Mouse (Mus musculus) heart, postnatal 0 days (tissue): ENCODE measurements around the gene Pepd.

Source experiments
- CTCF ChIP-seq: IDR thresholded peaks from 2 replicates; pipeline ENCODE4 v1.5.1; 2016; ENCODE audit warnings: antibody characterized with exemption, control low read depth, low read depth
- EP300 ChIP-seq: IDR thresholded peaks from 2 replicates; pipeline ENCODE4 v1.6.1; 2016; ENCODE audit warnings: antibody characterized with exemption, low read depth

DNA sequence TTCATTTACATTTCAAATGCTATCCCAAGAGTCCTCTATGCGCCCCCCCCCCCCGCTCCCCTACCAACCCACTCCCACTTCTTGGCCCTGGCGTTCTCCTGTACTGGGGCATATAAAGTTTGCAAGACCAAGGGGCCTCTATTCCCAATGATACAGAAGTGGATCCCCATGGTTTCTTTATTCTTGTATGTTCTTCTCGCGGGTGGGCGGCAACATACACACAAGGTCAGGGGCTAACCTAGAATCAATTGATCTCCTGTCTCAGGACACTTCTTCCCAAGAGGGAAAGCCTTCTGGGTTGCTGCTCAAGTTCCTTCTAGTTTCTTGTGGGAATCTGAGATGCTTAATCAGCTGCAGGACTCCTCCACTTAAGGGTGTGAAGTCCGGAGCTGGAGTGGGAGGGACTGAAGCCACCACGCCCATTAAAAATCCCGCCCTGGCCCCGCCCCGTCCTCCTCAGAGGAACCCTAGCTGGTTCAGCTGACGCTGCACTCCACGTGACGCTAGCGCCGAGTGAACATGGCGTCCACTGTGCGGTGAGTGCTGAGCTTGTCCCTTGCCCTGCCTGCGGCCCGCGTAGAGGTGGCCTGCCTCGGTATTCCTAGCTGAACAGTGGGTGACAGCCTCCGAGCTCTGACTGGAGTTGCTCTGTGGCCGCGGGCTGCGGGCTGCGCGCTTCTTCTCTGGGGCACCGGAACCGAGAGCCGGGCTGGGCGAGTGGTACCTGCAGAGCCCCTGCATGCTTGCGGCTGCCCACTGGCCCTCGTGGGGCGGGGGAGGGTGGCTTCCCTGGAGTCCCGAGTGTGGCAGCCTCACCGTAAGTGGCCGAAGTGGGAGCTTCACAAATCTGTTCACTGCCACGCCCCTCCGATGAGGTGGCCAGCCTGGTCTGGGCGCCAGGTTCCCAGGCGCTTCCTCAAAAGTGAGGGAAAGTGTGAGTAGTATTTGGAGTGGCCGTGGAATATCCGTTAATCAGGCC lies at the start of gene Pepd:
- no peak for TF ChIP-seq CTCF
- TF ChIP-seq EP300: no peak
